Mouse (Mus musculus): ENCODE measurements around the gene Opa1.

Gene Opa1

GRCm38 (mm10) chr16:29656187-29656825 lies 77.2 kb downstream of the Opa1 start:
- DNase-seq (ENCODE audit: low read depth) = no peak

- DNase-seq (ENCODE audit: low read depth) = no peak
Observed at GRCm38 (mm10) chr16:29656901-29657300, 77.8 kb downstream of the Opa1 start.

- DNase-seq (ENCODE audit: low read depth) = no peak
Observed at GRCm38 (mm10) chr16:29657650-29658548, 78.8 kb downstream of the Opa1 start.

GRCm38 (mm10) chr16:29659101-29659810 lies 80.1 kb downstream of the Opa1 start:
- DNase-seq (ENCODE audit: low read depth) = no peak

- DNase-seq (ENCODE audit: low read depth) = no peak
Observed at GRCm38 (mm10) chr16:29663042-29663758, 84.1 kb downstream of the Opa1 start.

GRCm38 (mm10) chr16:29664392-29664791 lies 85.3 kb downstream of the Opa1 start:
- DNase-seq (ENCODE audit: low read depth) = no peak

GRCm38 (mm10) chr16:29666991-29667701 lies 88.0 kb downstream of the Opa1 start:
- DNase-seq (ENCODE audit: low read depth) = no peak

- DNase-seq (ENCODE audit: low read depth) = no peak
Observed at GRCm38 (mm10) chr16:29667702-29668061, 88.5 kb downstream of the Opa1 start.

- DNase-seq (ENCODE audit: low read depth) = no peak
Observed at GRCm38 (mm10) chr16:29668451-29668850, 89.3 kb downstream of the Opa1 start.

GRCm38 (mm10) chr16:29670806-29671205 lies 91.7 kb downstream of the Opa1 start:
- DNase-seq (ENCODE audit: low read depth) = no peak

GRCm38 (mm10) chr16:29673230-29673629 lies 94.1 kb downstream of the Opa1 start:
- DNase-seq (ENCODE audit: low read depth) = no peak

GRCm38 (mm10) chr16:29679607-29680006 lies 100.5 kb downstream of the Opa1 start:
- no peak for DNase-seq (ENCODE audit: low read depth)

GRCm38 (mm10) chr16:29680548-29681175 lies 101.5 kb downstream of the Opa1 start:
- no peak for DNase-seq (ENCODE audit: low read depth)

GRCm38 (mm10) chr16:29682555-29683431 lies 103.7 kb downstream of the Opa1 start:
- no peak for DNase-seq (ENCODE audit: low read depth)

- DNase-seq (ENCODE audit: low read depth) = no peak
Observed at GRCm38 (mm10) chr16:29683563-29683962, 104.4 kb downstream of the Opa1 start.

- DNase-seq (ENCODE audit: low read depth) = no peak
Observed at GRCm38 (mm10) chr16:29684111-29684510, 105.0 kb downstream of the Opa1 start.

GRCm38 (mm10) chr16:29684641-29685040 lies 105.5 kb downstream of the Opa1 start:
- no peak for DNase-seq (ENCODE audit: low read depth)

- DNase-seq (ENCODE audit: low read depth) = no peak
Observed at GRCm38 (mm10) chr16:29686141-29686540, 107.0 kb downstream of the Opa1 start.

- DNase-seq (ENCODE audit: low read depth) = no peak
Observed at GRCm38 (mm10) chr16:29687987-29688885, 109.1 kb downstream of the Opa1 start.
